Mouse (Mus musculus) embryonic facial prominence, embryonic 15.5 days (tissue): ENCODE results near the gene Astn1. TPM values are rescaled to one million over a fixed set of nuclear protein-coding genes. Genes with fewer than 3 reads are reported as not detected.

Source experiments
- ATAC-seq: fragments of 200-750 bp; cut with Nextera tagmentation; 2 replicates; pipeline ENCODE4 v1.8.0; 2017; ENCODE audit warnings: low read depth, moderate TSS enrichment; ENCODE audit not compliant: insufficient number of reproducible peaks, low FRiP score, low TSS enrichment
- H3K27ac ChIP-seq: fragments of 300-500 bp; sonication (generic); replicated peaks from 2 replicates; pipeline ENCODE4 v1.5.1; 2015; ENCODE audit warnings: mild to moderate bottlenecking, inconsistent platforms
- H3K27me3 ChIP-seq: fragments of 300-500 bp; sonication (generic); 2 replicates; pipeline ENCODE4 v1.6.1; 2015; ENCODE audit warnings: inconsistent platforms
- H3K36me3 ChIP-seq: fragments of 300-500 bp; sonication (generic); 2 replicates; pipeline ENCODE4 v1.6.1; 2015; ENCODE audit warnings: mild to moderate bottlenecking, inconsistent platforms
- H3K4me1 ChIP-seq: fragments of 300-500 bp; sonication (generic); 2 replicates; pipeline ENCODE4 v1.6.1; 2015; ENCODE audit warnings: inconsistent platforms
- H3K4me2 ChIP-seq: fragments of 300-500 bp; sonication (generic); replicated peaks from 2 replicates; pipeline ENCODE4 v1.6.1; 2015; ENCODE audit warnings: mild to moderate bottlenecking, inconsistent platforms
- H3K4me3 ChIP-seq: fragments of 300-500 bp; sonication (generic); replicated peaks from 2 replicates; pipeline ENCODE4 v1.5.1; 2015; ENCODE audit warnings: mild to moderate bottlenecking, inconsistent platforms
- H3K9ac ChIP-seq: fragments of 300-500 bp; sonication (generic); 2 replicates; pipeline ENCODE4 v1.6.1; 2015; ENCODE audit warnings: inconsistent platforms
- H3K9me3 ChIP-seq: fragments of 300-500 bp; sonication (generic); replicated peaks from 2 replicates; pipeline ENCODE4 v1.6.1; 2016; ENCODE audit warnings: inconsistent platforms
- WGBS: fragments of 180-500 bp; shearing (Covaris S2); methylation state at CpG from one replicate; pipeline ENCODE4 v1.1.7; 2015; 5-methylcytosine and 5-hydroxymethylcytosine counted together
- polyA plus RNA-seq: library from polyadenylated mRNA; unstranded; fragments of >200 nt; fragmentation: Nextera tagmentation; extraction: Ambion mirVana; gene quantifications from 2 replicates; pipeline ENCODE4 v1.2.1, GENCODE M21; 2015

Astn1 gene
- polyA plus RNA-seq, 1 experiment from 2014 or later = 1.7 TPM

- Histone ChIP-seq H3K27me3 (no peaks in the 10 kb centered on the region), H3K9me3 (no peaks in the 10 kb centered on the region), H3K4me1 (no peaks in the 10 kb centered on the region), H3K4me3 (no peak overlapping the region), H3K9ac (no peak overlapping the region), H3K36me3 (no peaks in the 10 kb centered on the region), H3K4me2 (no peak overlapping the region), H3K27ac (no peak overlapping the region)
- no peak for ATAC-seq
- 73% methylated on average over 3 of the region's 3 CpGs for WGBS
These were observed 226.8 kb downstream of the Astn1 start for GRCm38 (mm10) chr1:158588903-158589302.

- H3K27me3 ChIP-seq = no peaks in the 10 kb centered on the region
- no peaks in the 10 kb centered on the region for H3K9me3 ChIP-seq
- H3K4me1 ChIP-seq = no peaks in the 10 kb centered on the region
- no peak for ATAC-seq
- no peak overlapping the region for H3K9ac ChIP-seq
- no peak overlapping the region for H3K4me3 ChIP-seq
- H3K4me2 ChIP-seq = no peak overlapping the region
- H3K36me3 ChIP-seq = no peaks in the 10 kb centered on the region
- H3K27ac ChIP-seq = no peak overlapping the region
- 38% methylated on average over 16 of the region's 16 CpGs for WGBS
These were observed 234.8 kb downstream of the Astn1 start for GRCm38 (mm10) chr1:158596726-158597448.

- Histone ChIP-seq H3K27me3 (no peaks in the 10 kb centered on the region), H3K36me3 (no peaks in the 10 kb centered on the region), H3K4me1 (no peaks in the 10 kb centered on the region), H3K4me3 (no peak overlapping the region), H3K27ac (no peak overlapping the region), H3K4me2 (no peak overlapping the region), H3K9me3 (no peaks in the 10 kb centered on the region), H3K9ac (no peak overlapping the region)
- 81% methylated on average over 7 of the region's 7 CpGs for WGBS
- ATAC-seq = no peak
These were observed 235.9 kb downstream of the Astn1 start for GRCm38 (mm10) chr1:158597996-158598395.

- Histone ChIP-seq H3K36me3 (no peaks in the 10 kb centered on the region), H3K27me3 (no peaks in the 10 kb centered on the region), H3K9me3 (no peaks in the 10 kb centered on the region), H3K4me1 (no peaks in the 10 kb centered on the region), H3K9ac (no peak overlapping the region), H3K4me2 (no peak overlapping the region), H3K27ac (no peak overlapping the region), H3K4me3 (no peak overlapping the region)
- no peak for ATAC-seq
- 84% methylated on average over 2 of the region's 2 CpGs for WGBS
These were observed 237.4 kb downstream of the Astn1 start for GRCm38 (mm10) chr1:158599435-158599834.

- no peak overlapping the region for H3K4me2 ChIP-seq
- no peak overlapping the region for H3K4me3 ChIP-seq
- H3K9ac ChIP-seq = no peak overlapping the region
- WGBS = 35% methylated on average over 2 of the region's 2 CpGs
- no peaks in the 10 kb centered on the region for H3K36me3 ChIP-seq
- H3K4me1 ChIP-seq = no peaks in the 10 kb centered on the region
- H3K27ac ChIP-seq = no peak overlapping the region
- H3K27me3 ChIP-seq = no peaks in the 10 kb centered on the region
- no peak for ATAC-seq
- H3K9me3 ChIP-seq = no peaks in the 10 kb centered on the region
These were observed 241.0 kb downstream of the Astn1 start for GRCm38 (mm10) chr1:158603056-158603455.

GRCm38 (mm10) chr1:158604149-158604548, 242.1 kb downstream of the Astn1 start:
- no peak for ATAC-seq
- WGBS = 94% methylated on average over 1 of the region's 1 CpGs
- Histone ChIP-seq H3K27ac (no peak overlapping the region), H3K9me3 (no peaks in the 10 kb centered on the region), H3K4me2 (no peak overlapping the region), H3K9ac (no peak overlapping the region), H3K27me3 (no peaks in the 10 kb centered on the region), H3K4me1 (no peaks in the 10 kb centered on the region), H3K4me3 (no peak overlapping the region), H3K36me3 (no peaks in the 10 kb centered on the region)

- no peaks in the 10 kb centered on the region for H3K4me1 ChIP-seq
- no peaks in the 10 kb centered on the region for H3K9me3 ChIP-seq
- no peaks in the 10 kb centered on the region for H3K27me3 ChIP-seq
- H3K9ac ChIP-seq = no peak overlapping the region
- WGBS = 87% methylated on average over 4 of the region's 4 CpGs
- H3K27ac ChIP-seq = no peak overlapping the region
- no peak overlapping the region for H3K4me3 ChIP-seq
- H3K36me3 ChIP-seq = no peaks in the 10 kb centered on the region
- no peak for ATAC-seq
- no peak overlapping the region for H3K4me2 ChIP-seq
These were observed 243.5 kb downstream of the Astn1 start for GRCm38 (mm10) chr1:158605597-158605996.

GRCm38 (mm10) chr1:158606324-158606723, 244.3 kb downstream of the Astn1 start:
- H3K4me2 ChIP-seq = no peak overlapping the region
- no peak overlapping the region for H3K4me3 ChIP-seq
- H3K27me3 ChIP-seq = no peaks in the 10 kb centered on the region
- no peaks in the 10 kb centered on the region for H3K4me1 ChIP-seq
- no peaks in the 10 kb centered on the region for H3K36me3 ChIP-seq
- no peak overlapping the region for H3K27ac ChIP-seq
- no peak overlapping the region for H3K9ac ChIP-seq
- WGBS = 86% methylated on average over 10 of the region's 10 CpGs
- ATAC-seq = no peak
- no peaks in the 10 kb centered on the region for H3K9me3 ChIP-seq

- Histone ChIP-seq H3K9ac (no peak overlapping the region), H3K4me2 (no peak overlapping the region), H3K9me3 (no peaks in the 10 kb centered on the region), H3K4me1 (no peaks in the 10 kb centered on the region), H3K27me3 (no peaks in the 10 kb centered on the region), H3K27ac (no peak overlapping the region), H3K4me3 (no peak overlapping the region), H3K36me3 (no peaks in the 10 kb centered on the region)
- no peak for ATAC-seq
- WGBS = 52% methylated on average over 1 of the region's 1 CpGs
These were observed 245.1 kb downstream of the Astn1 start for GRCm38 (mm10) chr1:158607201-158607600.

GRCm38 (mm10) chr1:158615202-158615601, 253.1 kb downstream of the Astn1 start:
- no peak for ATAC-seq
- Histone ChIP-seq H3K27me3 (no peaks in the 10 kb centered on the region), H3K4me2 (no peak overlapping the region), H3K27ac (no peak overlapping the region), H3K4me1 (no peaks in the 10 kb centered on the region), H3K9me3 (no peaks in the 10 kb centered on the region), H3K4me3 (no peak overlapping the region), H3K36me3 (no peaks in the 10 kb centered on the region), H3K9ac (no peak overlapping the region)
- WGBS = 88% methylated on average over 1 of the region's 1 CpGs

- no peak overlapping the region for H3K4me3 ChIP-seq
- H3K27ac ChIP-seq = no peak overlapping the region
- WGBS = 63% methylated on average over 4 of the region's 4 CpGs
- ATAC-seq = no peak
- no peaks in the 10 kb centered on the region for H3K36me3 ChIP-seq
- H3K9me3 ChIP-seq = no peaks in the 10 kb centered on the region
- no peak overlapping the region for H3K4me2 ChIP-seq
- H3K27me3 ChIP-seq = no peaks in the 10 kb centered on the region
- no peak overlapping the region for H3K9ac ChIP-seq
- H3K4me1 ChIP-seq = no peaks in the 10 kb centered on the region
These were observed 255.9 kb downstream of the Astn1 start for GRCm38 (mm10) chr1:158617943-158618342.

- 79% methylated on average over 4 of the region's 4 CpGs for WGBS
These were observed 270.9 kb downstream of the Astn1 start for GRCm38 (mm10) chr1:158632935-158633334.

More at GRCm38 (mm10) chr1:158632935-158633334, 270.9 kb downstream of the Astn1 start:
- Histone ChIP-seq H3K4me1 (no peaks in the 10 kb centered on the region), H3K27me3 (no peaks in the 10 kb centered on the region), H3K4me2 (no peak overlapping the region), H3K4me3 (no peak overlapping the region), H3K9ac (no peak overlapping the region), H3K36me3 (no peaks in the 10 kb centered on the region), H3K27ac (no peak overlapping the region), H3K9me3 (no peaks in the 10 kb centered on the region)
- ATAC-seq = no peak
